Mouse (Mus musculus) hindbrain, postnatal 0 days (tissue): ENCODE measurements around the gene Krt33a. TPM values are rescaled to one million over a fixed set of nuclear protein-coding genes. Genes with fewer than 3 reads are reported as not detected.

Experiments used
- ATAC-seq: fragments of 200-750 bp; cut with Nextera tagmentation; 2 replicates; pipeline ENCODE4 v1.8.0; 2017; ENCODE audit warnings: mild to moderate bottlenecking, moderate TSS enrichment, moderate library complexity
- DNase-seq: peaks from one replicate; pipeline ENCODE4 v3.0.0-alpha.2; 2015; ENCODE audit warnings: low spot score
- H3K27ac ChIP-seq: fragments of 300-500 bp; sonication (generic); 2 replicates; pipeline ENCODE4 v1.5.1; 2014; ENCODE audit warnings: mild to moderate bottlenecking
- H3K27me3 ChIP-seq: fragments of 300-500 bp; sonication (generic); 2 replicates; pipeline ENCODE4 v1.6.1; 2014; ENCODE audit warnings: low read length, mixed read lengths; ENCODE audit not compliant: insufficient read depth
- H3K36me3 ChIP-seq: fragments of 300-500 bp; sonication (generic); 2 replicates; pipeline ENCODE4 v1.6.1; 2014; ENCODE audit warnings: low read length, mixed read lengths; ENCODE audit not compliant: insufficient read depth
- H3K4me1 ChIP-seq: fragments of 300-500 bp; sonication (generic); 2 replicates; pipeline ENCODE4 v1.6.1; 2014; ENCODE audit warnings: antibody characterized with exemption, low read length, mixed read lengths; ENCODE audit not compliant: insufficient read depth
- H3K4me2 ChIP-seq: fragments of 300-500 bp; sonication (generic); 2 replicates; pipeline ENCODE4 v1.6.1; 2014; ENCODE audit warnings: low read depth, mild to moderate bottlenecking, low read length, moderate library complexity, mixed read lengths
- H3K4me3 ChIP-seq: fragments of 300-500 bp; sonication (generic); 2 replicates; pipeline ENCODE4 v1.5.1; 2014; ENCODE audit warnings: low read length
- H3K9ac ChIP-seq: fragments of 300-500 bp; sonication (generic); replicated peaks from 2 replicates; pipeline ENCODE4 v1.6.1; 2014; ENCODE audit warnings: mild to moderate bottlenecking, low read length, moderate library complexity, mixed read lengths
- H3K9me3 ChIP-seq: fragments of 300-500 bp; sonication (generic); 2 replicates; pipeline ENCODE4 v1.6.1; 2016; ENCODE audit warnings: low read length, mixed read lengths
- CTCF ChIP-seq: IDR thresholded peaks from 2 replicates; pipeline ENCODE4 v1.5.1; 2016; ENCODE audit warnings: antibody characterized with exemption, control low read depth, low read depth
- WGBS: fragments of 180-500 bp; shearing (Covaris S2); extraction: QIAGEN DNeasy Blood & Tissue Kit; methylation state at CpG from one replicate; pipeline ENCODE4 v1.1.7; 2014; 5-methylcytosine and 5-hydroxymethylcytosine counted together
- polyA plus RNA-seq: library from polyadenylated mRNA; unstranded; fragments of >200 nt; fragmentation: Nextera tagmentation; extraction: Ambion mirVana; gene quantifications from 2 replicates; pipeline ENCODE4 v1.2.1, GENCODE M21; 2015
- total RNA-seq: library from RNA; depleted of rRNA; stranded (reverse); fragments of >200 nt; gene quantifications from 2 replicates; pipeline ENCODE4 v1.2.3, GENCODE M21; 2014

Krt33a gene
- total and polyA plus RNA-seq, 2 experiments from 2014 or later = not detected

DNA sequence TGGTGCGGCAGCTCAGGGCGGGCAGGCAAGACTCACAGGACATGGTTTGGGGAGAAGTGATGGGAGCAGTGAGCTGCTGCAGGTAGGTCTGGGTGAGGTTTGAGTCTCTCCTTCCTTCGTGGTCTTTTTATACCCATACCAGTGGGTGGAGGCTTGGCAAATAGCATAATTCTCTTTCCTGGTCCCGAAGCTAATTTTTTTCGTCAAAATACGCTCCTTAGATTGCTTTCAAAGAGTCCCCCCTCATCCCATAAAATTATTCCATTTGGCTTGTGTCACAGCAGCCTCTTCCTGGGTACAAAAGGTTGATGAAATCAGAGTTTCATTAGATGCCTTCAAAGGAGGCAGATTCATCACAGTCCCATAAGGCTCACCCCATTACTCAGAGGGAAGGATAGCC lies 25.4 kb upstream of the Krt33a start, which contains the start of gene Krt34:
Krt34 (minus strand) TSS at position 101 of the 400 bp plus-strand sequence.
- no peaks in the 10 kb centered on the region for H3K9me3 ChIP-seq
- no peaks in the 10 kb centered on the region for H3K27me3 ChIP-seq
- no peak for ATAC-seq
- H3K4me2 ChIP-seq = no peak within 1 kb of the TSS
- H3K27ac ChIP-seq = no peak within 1 kb of the TSS
- H3K4me3 ChIP-seq = no peak within 1 kb of the TSS
- H3K4me1 ChIP-seq = no peaks in the 10 kb centered on the region
- WGBS = 87% methylated on average over 6 of the region's 6 CpGs
- no peaks in the 10 kb centered on the region for H3K36me3 ChIP-seq
- no peak for TF ChIP-seq CTCF
- DNase-seq = no peak
- H3K9ac ChIP-seq = no peak within 1 kb of the TSS

DNA sequence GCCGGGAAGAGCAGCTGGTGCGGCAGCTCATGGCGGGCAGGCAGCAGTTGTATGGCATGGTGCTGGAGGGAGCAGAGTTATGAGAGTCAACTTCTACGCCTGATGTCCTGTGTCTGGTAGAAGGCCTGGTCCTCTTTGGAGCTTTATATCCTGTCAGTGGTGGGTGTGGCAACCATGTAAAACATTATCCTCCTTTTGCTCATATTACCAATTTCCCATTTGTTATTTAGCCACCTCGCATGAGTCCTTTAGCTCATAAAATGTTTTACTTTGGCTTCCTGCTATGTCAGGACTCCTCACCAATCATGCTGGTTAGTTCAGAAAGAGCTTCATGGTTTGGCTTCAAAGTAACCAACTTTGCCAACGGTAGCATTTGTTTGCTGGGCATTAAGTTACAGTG lies 13.8 kb upstream of the Krt33a start, which contains the start of gene Krt33b:
Krt33b (minus strand) TSS at position 101 of the 400 bp plus-strand sequence.
- ATAC-seq (no peak), DNase-seq (no peak)
- Histone ChIP-seq H3K4me1 (no peaks in the 10 kb centered on the region), H3K36me3 (no peaks in the 10 kb centered on the region), H3K4me3 (no peak within 1 kb of the TSS), H3K9ac (no peak within 1 kb of the TSS), H3K27ac (no peak within 1 kb of the TSS), H3K9me3 (no peaks in the 10 kb centered on the region), H3K4me2 (no peak within 1 kb of the TSS), H3K27me3 (no peaks in the 10 kb centered on the region)
- no peak for TF ChIP-seq CTCF
- WGBS = 86% methylated on average over 6 of the region's 6 CpGs

DNA sequence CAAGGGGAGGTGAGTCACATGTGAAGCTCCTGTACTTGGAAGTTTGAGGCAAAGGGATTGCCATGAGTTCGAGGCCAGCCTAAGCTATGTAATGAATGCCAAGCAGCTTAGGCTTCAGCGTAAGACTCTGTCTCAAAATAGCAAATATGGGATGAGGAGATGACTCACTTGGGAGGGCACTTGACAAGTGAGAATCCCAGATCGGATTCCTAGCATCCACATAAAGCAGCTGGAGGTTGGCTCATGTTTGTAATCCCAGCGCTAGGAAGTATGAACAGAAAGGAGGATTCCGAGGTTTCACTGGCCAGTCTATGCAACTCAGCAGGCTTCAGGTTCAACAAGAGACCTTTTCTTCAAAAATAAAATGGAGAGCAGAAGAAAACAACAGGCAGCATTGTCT lies 5.4 kb upstream of the Krt33a start:
- Histone ChIP-seq H3K9me3 (no peaks in the 10 kb centered on the region), H3K4me1 (no peaks in the 10 kb centered on the region), H3K4me2 (no peak overlapping the region), H3K36me3 (no peaks in the 10 kb centered on the region), H3K4me3 (no peak overlapping the region), H3K27me3 (no peaks in the 10 kb centered on the region), H3K9ac (no peak overlapping the region), H3K27ac (no peak overlapping the region)
- WGBS = 73% methylated on average over 5 of the region's 5 CpGs
- ATAC-seq (no peak), DNase-seq (no peak)
- TF ChIP-seq CTCF = no peak

DNA sequence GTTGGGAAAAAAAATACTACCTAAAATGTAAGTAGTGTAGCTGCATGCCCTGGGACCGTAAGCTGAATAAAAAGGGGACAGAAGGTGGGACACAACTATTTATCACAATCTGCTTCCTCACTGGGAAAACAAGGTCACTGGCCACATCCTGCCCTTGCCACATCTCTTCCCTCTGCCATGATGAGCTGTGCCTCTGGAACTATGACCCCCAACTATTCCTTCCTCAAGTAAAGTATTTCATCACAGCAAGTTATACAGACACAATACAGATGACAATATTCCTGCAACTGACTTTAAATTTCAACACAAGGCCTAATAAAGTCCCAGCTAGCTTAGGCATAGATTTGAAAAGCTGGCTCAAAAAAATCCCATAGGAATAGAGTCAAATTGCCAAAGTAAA lies 3.5 kb upstream of the Krt33a start:
- Histone ChIP-seq H3K27me3 (no peaks in the 10 kb centered on the region), H3K4me2 (no peak overlapping the region), H3K36me3 (no peaks in the 10 kb centered on the region), H3K4me3 (no peak overlapping the region), H3K9me3 (no peaks in the 10 kb centered on the region), H3K9ac (no peak overlapping the region), H3K27ac (no peak overlapping the region), H3K4me1 (no peaks in the 10 kb centered on the region)
- DNase-seq (no peak), ATAC-seq (no peak)
- 85% methylated on average over 1 of the region's 1 CpGs for WGBS
- TF ChIP-seq CTCF = no peak

DNA sequence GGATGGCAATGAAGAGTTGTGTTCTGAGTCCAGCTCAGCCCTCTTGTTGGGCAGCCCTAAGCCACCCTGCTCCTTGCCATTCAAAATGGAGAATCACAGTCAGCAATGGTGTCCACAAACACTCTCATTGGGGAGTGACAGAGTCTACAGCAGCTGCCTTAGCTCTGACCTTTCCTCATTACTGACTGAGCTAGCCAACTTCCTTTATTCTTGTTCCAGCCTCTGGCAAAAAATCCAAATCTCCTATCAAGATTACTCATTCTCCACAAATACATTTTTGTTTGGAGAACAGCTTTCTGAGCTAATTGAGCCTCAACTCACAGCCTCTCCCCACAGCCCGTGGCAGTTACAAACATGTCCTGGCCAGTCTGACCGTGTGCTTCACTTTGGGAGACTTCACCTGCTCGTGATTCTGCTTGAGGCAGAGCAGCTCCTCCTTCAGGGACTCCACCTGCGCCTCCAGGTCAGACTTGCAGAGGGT lies 2.3 kb downstream of the Krt33a start:
- TF ChIP-seq CTCF = no peak
- H3K9me3 ChIP-seq = no peaks in the 10 kb centered on the region

DNA sequence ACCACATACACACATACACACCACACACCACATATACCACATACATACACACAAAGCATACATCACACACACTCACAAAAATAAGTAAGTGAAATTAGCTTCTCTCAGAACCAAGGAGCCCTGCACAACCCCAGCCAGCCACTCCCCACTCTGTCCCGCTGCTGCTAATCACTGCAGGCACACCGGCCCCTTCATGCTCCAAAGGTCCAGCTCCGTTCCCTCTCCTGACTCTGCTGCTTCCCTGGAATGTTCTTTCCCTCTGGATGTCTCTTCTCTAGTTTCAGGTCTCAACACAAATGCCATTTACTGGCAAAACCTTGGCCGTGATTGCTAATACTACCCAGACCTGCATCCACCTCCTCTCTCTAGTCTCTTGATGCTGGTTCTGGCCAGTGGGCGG lies 5.3 kb downstream of the Krt33a start:
- no peaks in the 10 kb centered on the region for H3K36me3 ChIP-seq
- no peaks in the 10 kb centered on the region for H3K27me3 ChIP-seq
- H3K27ac ChIP-seq = no peak overlapping the region
- WGBS = 84% methylated on average over 5 of the region's 5 CpGs
- no peaks in the 10 kb centered on the region for H3K9me3 ChIP-seq
- TF ChIP-seq CTCF = no peak
- DNase-seq (no peak), ATAC-seq (no peak)
- no peak overlapping the region for H3K4me2 ChIP-seq
- H3K4me1 ChIP-seq = no peaks in the 10 kb centered on the region
- H3K4me3 ChIP-seq = no peak overlapping the region
- no peak overlapping the region for H3K9ac ChIP-seq

More for the DNA sequence above, 2.3 kb downstream of the Krt33a start:
- Histone ChIP-seq H3K9ac (no peak overlapping the region), H3K4me3 (no peak overlapping the region), H3K4me2 (no peak overlapping the region), H3K4me1 (no peaks in the 10 kb centered on the region), H3K36me3 (no peaks in the 10 kb centered on the region), H3K27me3 (no peaks in the 10 kb centered on the region), H3K27ac (no peak overlapping the region)
- no peak for DNase-seq
- ATAC-seq = no peak
- WGBS = 69% methylated on average over 4 of the region's 4 CpGs

DNA sequence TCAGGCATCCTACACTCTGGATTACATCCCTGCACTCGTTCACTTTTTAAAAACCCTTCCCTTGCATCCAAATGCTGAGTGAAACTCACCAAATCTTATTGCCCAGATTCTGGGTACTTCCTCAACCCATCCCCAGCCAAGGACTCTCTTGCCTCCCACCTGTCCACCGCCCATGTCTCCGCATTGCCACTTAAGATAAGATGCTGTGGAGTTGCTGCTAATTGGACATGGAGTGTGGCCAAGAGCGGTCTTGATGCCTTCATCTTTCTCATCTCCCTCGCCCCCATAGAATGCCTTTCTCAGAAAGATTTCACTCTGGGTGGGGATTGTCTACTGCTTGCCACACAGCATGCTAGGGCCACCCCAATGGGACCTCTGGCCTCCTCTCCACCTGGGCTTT lies 7.7 kb downstream of the Krt33a start:
- no peaks in the 10 kb centered on the region for H3K4me1 ChIP-seq

More for the DNA sequence above, 7.7 kb downstream of the Krt33a start:
- no peak for DNase-seq
- Histone ChIP-seq H3K4me2 (no peak overlapping the region), H3K36me3 (no peaks in the 10 kb centered on the region), H3K9me3 (no peaks in the 10 kb centered on the region), H3K9ac (no peak overlapping the region), H3K4me3 (no peak overlapping the region), H3K27me3 (no peaks in the 10 kb centered on the region), H3K27ac (no peak overlapping the region)
- WGBS = 81% methylated on average over 5 of the region's 5 CpGs
- no peak for TF ChIP-seq CTCF
- no peak for ATAC-seq
